In genomic region chr2:91629682-91630081, GRCm38 (mm10) we compare ENCODE assay signal across 17 mouse cellular contexts. TPM values are rescaled to one million over a fixed set of nuclear protein-coding genes. Genes with fewer than 3 reads are reported as not detected.
A peak's percentile ranks its signal among the peaks of the same experiment; 100 is the strongest.
DNase-seq lines count a peak whose midpoint lies in the region; ATAC-seq and TF ChIP-seq lines count a peak whose summit lies in the region.
"Had no signal": no experiment of that assay in that cellular context is flagged by ENCODE, and none has a peak within 500 bp of the region (broad histone marks: within the 10 kb centered on the region; RNA-seq: fewer than 3 reads in every experiment).

No protein-coding gene starts in this region.

- no peak overlapping the region for H3K4me3 ChIP-seq in liver, embryonic 14.5 days (ENCODE audit: insufficient read depth in 1 of 2, low read depth in 2 of 2, low read length in 2 of 2)
- H3K4me3 ChIP-seq: liver, embryonic 12.5 days; midbrain, embryonic 13.5 days had no signal

- H3K4me1 ChIP-seq in liver, embryonic 14.5 days (replicated peaks; ENCODE audit: control insufficient read depth in 2 of 2, insufficient read depth in 2 of 2, low read length in 1 of 2), result peaks cover 0 to 4% of the 10 kb centered on the region in 2 experiments; a peak in 3 of 4 replicates
- H3K4me1 ChIP-seq: midbrain, embryonic 13.5 days had no signal

- H3K4me2 ChIP-seq in liver, embryonic 14.5 days (ENCODE audit: low read depth), result no peak overlapping the region
- H3K4me2 ChIP-seq: liver, embryonic 12.5 days; midbrain, embryonic 13.5 days had no signal

- peak; percentile 33; the same call in 1 of the 2 replicates for TF ChIP-seq CTCF in liver, embryonic 14.5 days (IDR thresholded peaks at IDR 0.05; ENCODE audit: low read depth)

- no peak for ATAC-seq in liver, embryonic 14.5 days (ENCODE audit: insufficient read depth)
- ATAC-seq: forebrain, postnatal 0 days; liver, embryonic 12.5 days; midbrain, embryonic 13.5 days had no signal

- H3K9me3 ChIP-seq in liver, embryonic 14.5 days (ENCODE audit: control insufficient read depth, low read length), result no peaks in the 10 kb centered on the region
- H3K9me3 ChIP-seq: liver, embryonic 12.5 days; midbrain, embryonic 13.5 days had no signal

- peak; percentile 48 to 56 for DNase-seq in adrenal gland, postnatal 36 days
- DNase-seq in adrenal gland, postnatal 4 days (ENCODE audit: low spot score in 2 of 2), result no peak
- DNase-seq in liver, embryonic 14.5 days (ENCODE audit: low read depth in 3 of 3, low spot score in 3 of 3), result no peak
- DNase-seq in liver, result no peak
- DNase-seq in ES-CJ7 (ENCODE audit: low read depth, low spot score), result peak; percentile 52
- peak; percentile 15 to 29 for DNase-seq in right cerebral cortex, postnatal 10 days (ENCODE audit: low spot score in 2 of 2)
- no peak for DNase-seq in embryo, embryonic 9.5 days (ENCODE audit: extremely low spot score)
- no peak for DNase-seq in heart, adult 18-20 months
- DNase-seq: adrenal gland, postnatal 14 days; B cell, adult 2 months; cerebellum, adult 11-12 months; forebrain, postnatal 0 days; kidney, postnatal 10 days; lung, postnatal 14 days had no signal

- no peaks in the 10 kb centered on the region for H3K27me3 ChIP-seq in liver, embryonic 14.5 days (ENCODE audit: control insufficient read depth, insufficient read depth, low read length)
- H3K27me3 ChIP-seq: midbrain, embryonic 13.5 days had no signal

- no peaks in the 10 kb centered on the region; the same call in 1 of the 2 replicates for H3K36me3 ChIP-seq in liver, embryonic 14.5 days (replicated peaks; ENCODE audit: control insufficient read depth, insufficient read depth, low read depth)

- 76% methylated on average over 18 of the region's 18 CpGs for WGBS in liver, embryonic 14.5 days (ENCODE audit: insufficient replicate concordance)

- H3K9ac ChIP-seq in liver, embryonic 14.5 days (replicated peaks), result no peak overlapping the region
- H3K9ac ChIP-seq: forebrain, postnatal 0 days; liver, embryonic 12.5 days; midbrain, embryonic 13.5 days had no signal

- no peak for TF ChIP-seq EP300 in liver, embryonic 14.5 days (IDR thresholded peaks at IDR 0.05; ENCODE audit: low read depth)

- no peak overlapping the region for H3K27ac ChIP-seq in liver, embryonic 14.5 days
- H3K27ac ChIP-seq: liver, embryonic 12.5 days; midbrain, embryonic 13.5 days had no signal

RNA-seq across cellular contexts. Expression of gene F2, which starts 6.5 kb away (rescaled TPM):
- total RNA-seq in adrenal gland, postnatal 36 days (2021), result 1 to 10 TPM in 1 of 2 experiments, under 1 TPM in 1; 0.20 to 1.1 TPM
- total RNA-seq in adrenal gland, postnatal 4 days (2021), result 100 to 1,000 TPM in 1 of 2 experiments, 1 to 10 TPM in 1; 4.0 to 135 TPM
- 174 and 202 TPM in 2 replicates for polyA plus RNA-seq in liver, embryonic 14.5 days (2012; rRNA removed)
- 203 and 213 TPM in 2 replicates for polyA plus RNA-seq in liver, embryonic 14.5 days (2014; fragmentation: Nextera tagmentation; extraction: Ambion mirVana)
- total RNA-seq in heart, adult 18-20 months (2021), result not detected
- total RNA-seq: forebrain, postnatal 0 days; heart, postnatal 25 days had no signal
- polyA plus RNA-seq: forebrain, postnatal 0 days; midbrain, embryonic 13.5 days had no signal

RNA-seq across cellular contexts. Expression of gene Zfp408, which starts 19.9 kb away (rescaled TPM):
- 10 to 100 TPM in 1 of 2 experiments, 1 to 10 TPM in 1; 9.7 to 11.6 TPM for total RNA-seq in adrenal gland, postnatal 36 days (2021)
- total RNA-seq in adrenal gland, postnatal 4 days (2021), result 10 to 100 TPM; 29.2 to 31.7 TPM
- 5.1 and 5.4 TPM in 2 replicates for polyA plus RNA-seq in liver, embryonic 14.5 days (2012; rRNA removed)
- polyA plus RNA-seq in liver, embryonic 14.5 days (2014; fragmentation: Nextera tagmentation; extraction: Ambion mirVana), result 1.0 and 1.2 TPM in 2 replicates
- 1 to 10 TPM; 3.6 to 4.6 TPM for total RNA-seq in heart, adult 18-20 months (2021)

RNA-seq across cellular contexts. Expression of gene Arhgap1, which starts 20.0 kb away (rescaled TPM):
- total RNA-seq in adrenal gland, postnatal 36 days (2021), result 10 to 100 TPM; 63.7 to 68.4 TPM
- total RNA-seq in adrenal gland, postnatal 4 days (2021), result 10 to 100 TPM; 89.4 to 90.6 TPM
- polyA plus RNA-seq in liver, embryonic 14.5 days (2012; rRNA removed), result 22.4 and 25.8 TPM in 2 replicates
- polyA plus RNA-seq in liver, embryonic 14.5 days (2014; fragmentation: Nextera tagmentation; extraction: Ambion mirVana), result 32.1 and 37.3 TPM in 2 replicates
- total RNA-seq in heart, adult 18-20 months (2021), result 10 to 100 TPM; 22.1 to 26.5 TPM

Comparison
In these comparisons a context has a peak if more than half of its experiments do, and no peak if none do; other contexts are left out.
1. DNase-seq: peak in adrenal gland, postnatal 36 days (2 of 2), ES-CJ7 (single experiment) and right cerebral cortex, postnatal 10 days (2 of 2); none in adrenal gland, postnatal 4 days (0 of 2), liver, embryonic 14.5 days (0 of 3), liver (single experiment), embryo, embryonic 9.5 days (single experiment) and heart, adult 18-20 months (0 of 2).